Mouse (Mus musculus) small intestine, adult 2 months (tissue): ENCODE results near the gene Cd22.

Source experiments
- CTCF ChIP-seq: fragments of 200-500 bp; IDR thresholded peaks from 2 replicates; pipeline ENCODE4 v1.5.1; 2012; ENCODE audit warnings: low read depth, mild to moderate bottlenecking, control low read depth, inconsistent platforms, low read length, moderate library complexity, mixed read lengths; ENCODE audit not compliant: insufficient replicate concordance, insufficient read length; ENCODE audit errors: extremely low read depth
- POLR2A ChIP-seq: fragments of 200-500 bp; IDR thresholded peaks from 2 replicates; pipeline ENCODE4 v1.6.1; 2012; ENCODE audit warnings: low read depth, mild to moderate bottlenecking, control low read depth, inconsistent platforms, low read length, moderate library complexity

DNA sequence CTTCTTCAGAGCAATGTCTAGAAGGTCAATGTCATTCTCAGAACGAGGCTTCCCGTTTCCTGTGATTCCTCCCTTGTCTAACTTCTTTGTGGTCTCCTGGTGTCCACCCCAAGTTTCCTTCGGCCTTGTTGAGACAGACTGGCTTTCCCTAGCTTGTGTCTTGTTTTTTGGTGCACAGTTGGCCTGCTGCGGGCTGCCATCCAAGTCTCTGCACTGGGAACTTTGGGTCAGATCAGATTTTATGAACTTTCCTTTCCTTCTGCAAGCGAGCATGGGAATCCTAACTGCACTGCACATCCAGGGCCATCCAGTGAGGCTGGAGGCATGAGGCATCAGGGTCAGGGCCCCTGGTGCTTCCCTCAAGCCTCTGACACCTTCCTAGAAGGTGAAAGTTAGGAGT lies 58.6 kb downstream of the Cd22 start:
- no peak for TF ChIP-seq CTCF
- no peak for TF ChIP-seq POLR2A
